Mouse (Mus musculus) kidney, adult 2 months (tissue): ENCODE measurements at regions not wholly inside any gene's neighbourhood (a gene's known extent, or its start where the extent isn't known, plus 50 kb on each side); places are given as distances from the start of the nearest gene placed in this dataset.

ENCODE experiments used
- CTCF ChIP-seq: fragments of 200-500 bp; conservative IDR thresholded peaks from 2 replicates; pipeline ENCODE4 v1.5.1; 2011; ENCODE audit warnings: low read depth, mild to moderate bottlenecking, control low read depth, low read length, moderate library complexity, mixed read lengths; ENCODE audit not compliant: insufficient read depth, insufficient read length
- POLR2A ChIP-seq: fragments of 200-500 bp; IDR thresholded peaks from one replicate; pipeline ENCODE4 v1.6.1; 2011; ENCODE audit warnings: low read depth, low read length, control low read depth

DNA sequence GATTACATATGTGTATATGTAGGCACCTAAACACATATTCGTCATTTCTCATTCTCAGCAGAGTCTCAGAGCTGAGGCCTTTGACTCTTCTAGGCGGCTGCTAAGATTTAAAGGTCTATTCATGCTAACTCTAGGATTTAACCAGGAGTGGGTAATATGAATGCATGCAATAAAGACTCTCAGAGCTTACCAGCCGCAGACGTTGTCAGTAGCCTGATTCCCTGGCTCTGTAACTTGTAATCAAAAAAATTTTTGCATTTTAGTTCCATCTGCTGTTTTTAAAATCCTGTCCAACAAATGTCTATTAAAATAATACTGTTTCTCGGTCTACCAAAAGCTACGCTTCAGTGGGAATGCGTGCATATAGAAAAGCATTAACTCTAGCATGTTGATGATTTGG, 132.4 kb downstream of the Snx10 start:
- no peak for TF ChIP-seq CTCF
- TF ChIP-seq POLR2A: no peak
